Mouse (Mus musculus) small intestine, adult 2 months (tissue): ENCODE measurements at regions not wholly inside any gene's neighbourhood (a gene's known extent, or its start where the extent isn't known, plus 50 kb on each side); places are given as distances from the start of the nearest gene placed in this dataset.

Experiments used
- H3K27ac ChIP-seq: fragments of 200-500 bp; 2 replicates; pipeline ENCODE4 v1.5.1; 2012; ENCODE audit warnings: low read depth, low read length, control low read depth, inconsistent platforms; ENCODE audit not compliant: insufficient read depth
- H3K27me3 ChIP-seq: fragments of 200-500 bp; 2 replicates; pipeline ENCODE4 v1.6.1; 2012; ENCODE audit warnings: mild to moderate bottlenecking, moderate library complexity, low read length, inconsistent platforms; ENCODE audit not compliant: control insufficient read depth, insufficient read depth
- H3K36me3 ChIP-seq: fragments of 200-500 bp; 2 replicates; pipeline ENCODE4 v1.6.1; 2012; ENCODE audit warnings: mild to moderate bottlenecking, low read length, control low read depth, inconsistent platforms; ENCODE audit not compliant: control insufficient read depth, insufficient read depth
- H3K4me1 ChIP-seq: fragments of 200-500 bp; 2 replicates; pipeline ENCODE4 v1.6.1; 2012; ENCODE audit warnings: low read length, inconsistent platforms, mixed read lengths; ENCODE audit not compliant: control insufficient read depth, insufficient read depth, insufficient read length
- H3K4me3 ChIP-seq: fragments of 200-500 bp; 2 replicates; pipeline ENCODE4 v1.5.1; 2012; ENCODE audit warnings: low read depth, mild to moderate bottlenecking, control low read depth, inconsistent platforms, low read length, moderate library complexity
- CTCF ChIP-seq: fragments of 200-500 bp; IDR thresholded peaks from 2 replicates; pipeline ENCODE4 v1.5.1; 2012; ENCODE audit warnings: low read depth, mild to moderate bottlenecking, control low read depth, inconsistent platforms, low read length, moderate library complexity, mixed read lengths; ENCODE audit not compliant: insufficient replicate concordance, insufficient read length; ENCODE audit errors: extremely low read depth
- POLR2A ChIP-seq: fragments of 200-500 bp; IDR thresholded peaks from 2 replicates; pipeline ENCODE4 v1.6.1; 2012; ENCODE audit warnings: low read depth, mild to moderate bottlenecking, control low read depth, inconsistent platforms, low read length, moderate library complexity
- WGBS: fragments of 180-500 bp; shearing (Covaris S2); methylation state at CpG from one replicate; pipeline ENCODE4 v1.1.7; 2018; 5-methylcytosine and 5-hydroxymethylcytosine counted together

- Histone ChIP-seq H3K27me3 (no peaks in the 10 kb centered on the region), H3K4me3 (no peak overlapping the region), H3K4me1 (no peaks in the 10 kb centered on the region), H3K27ac (no peak overlapping the region), H3K36me3 (no peaks in the 10 kb centered on the region)
- 59% methylated on average over 6 of the region's 6 CpGs for WGBS
- no peak for TF ChIP-seq POLR2A
- no peak for TF ChIP-seq CTCF
These were observed 85.4 kb downstream of the Rpap3 start for GRCm38 (mm10) chr15:97620261-97620660.

DNA sequence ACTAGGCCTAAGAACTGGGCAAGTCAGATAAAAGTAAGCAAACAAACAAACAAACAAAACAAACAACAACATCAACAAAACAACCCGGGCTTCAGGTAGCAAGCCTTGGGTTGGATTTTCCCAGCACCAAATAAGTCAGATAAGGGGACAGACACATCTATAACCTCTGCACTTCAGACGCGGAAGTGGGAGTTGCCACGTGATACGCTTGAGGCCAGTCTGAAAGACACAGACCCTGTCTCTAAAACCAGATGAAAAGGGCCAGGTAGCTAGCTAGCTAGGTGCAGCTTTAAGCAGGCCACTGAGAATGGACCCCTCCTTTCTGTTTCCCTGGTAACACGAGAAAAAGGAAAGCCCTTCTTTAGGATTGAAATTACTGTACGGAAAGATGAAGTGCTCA is 85.9 kb downstream of the Rpap3 start:
- H3K27me3 ChIP-seq: no peaks in the 10 kb centered on the region
- WGBS: 74% methylated on average over 7 of the region's 7 CpGs
- no peak overlapping the region for H3K4me3 ChIP-seq
- no peak overlapping the region for H3K27ac ChIP-seq
- TF ChIP-seq POLR2A: no peak
- TF ChIP-seq CTCF: no peak
- no peaks in the 10 kb centered on the region for H3K4me1 ChIP-seq
- H3K36me3 ChIP-seq: no peaks in the 10 kb centered on the region

- 64% methylated on average over 2 of the region's 2 CpGs for WGBS
- H3K36me3 ChIP-seq: no peaks in the 10 kb centered on the region
- no peaks in the 10 kb centered on the region for H3K27me3 ChIP-seq
- no peak overlapping the region for H3K4me3 ChIP-seq
- H3K27ac ChIP-seq: no peak overlapping the region
- no peaks in the 10 kb centered on the region for H3K4me1 ChIP-seq
- TF ChIP-seq CTCF (no peak), POLR2A (no peak)
These were observed 93.3 kb downstream of the Rpap3 start for GRCm38 (mm10) chr15:97612325-97612724.

- H3K4me1 ChIP-seq: peaks cover 2% of the 10 kb centered on the region; the same call in 1 of the 2 replicates
- 91% methylated on average over 4 of the region's 4 CpGs for WGBS
- no peak overlapping the region for H3K27ac ChIP-seq
- peaks cover 4% of the 10 kb centered on the region for H3K27me3 ChIP-seq
- no peak overlapping the region for H3K4me3 ChIP-seq
- TF ChIP-seq CTCF (no peak), POLR2A (no peak)
- no peaks in the 10 kb centered on the region for H3K36me3 ChIP-seq
These were observed 94.9 kb downstream of the Rpap3 start for GRCm38 (mm10) chr15:97610767-97611166.

DNA sequence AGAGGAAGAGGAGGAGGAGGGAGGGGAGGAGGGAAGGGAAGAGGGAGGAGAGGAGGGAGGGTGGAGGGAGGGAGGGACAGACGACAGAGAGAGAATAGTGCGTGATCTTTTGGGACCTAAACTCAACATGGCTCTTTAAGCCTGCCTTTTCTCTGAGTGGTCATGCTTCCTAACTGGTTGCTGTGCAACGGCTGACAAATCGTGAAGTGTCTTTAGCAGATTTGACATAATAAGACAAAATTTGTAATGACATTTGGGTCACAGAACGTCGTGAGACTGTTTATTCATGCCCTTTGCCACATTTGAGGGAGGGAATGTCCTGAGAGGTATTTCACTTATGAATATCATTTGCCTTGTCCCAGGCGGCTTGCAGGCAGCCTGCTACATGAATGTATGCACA is 96.1 kb downstream of the Rpap3 start:
- Histone ChIP-seq H3K27me3 (peaks cover 4% of the 10 kb centered on the region), H3K4me1 (peaks cover 2% of the 10 kb centered on the region; the same call in 1 of the 2 replicates), H3K4me3 (no peak overlapping the region), H3K36me3 (no peaks in the 10 kb centered on the region), H3K27ac (no peak overlapping the region)
- 75% methylated on average over 7 of the region's 7 CpGs for whole genome bisulfite sequencing
- TF ChIP-seq CTCF (no peak), POLR2A (no peak)

DNA sequence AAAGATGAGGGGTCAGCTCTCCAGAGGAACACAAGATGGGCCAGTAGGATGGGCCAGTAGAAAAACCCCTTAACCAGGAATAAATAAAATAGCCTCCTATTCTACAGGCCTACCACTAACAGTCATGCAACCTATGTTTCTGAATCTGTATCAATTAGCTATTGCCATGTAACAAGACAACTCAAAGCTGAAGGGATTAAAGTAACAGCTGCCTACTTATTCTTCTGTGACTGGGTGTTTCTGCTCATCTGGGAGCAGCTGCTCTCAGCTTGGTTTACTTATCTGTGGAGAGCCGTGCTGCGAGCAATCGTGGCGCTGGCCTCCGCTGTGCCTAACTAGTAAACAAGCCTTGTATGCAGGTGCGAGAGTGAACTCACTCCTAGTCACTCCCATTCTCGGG is 97.0 kb downstream of the Rpap3 start:
- Histone ChIP-seq H3K27ac (no peak overlapping the region), H3K27me3 (peaks cover 4% of the 10 kb centered on the region), H3K4me3 (no peak overlapping the region), H3K4me1 (peaks cover 2% of the 10 kb centered on the region; the same call in 1 of the 2 replicates), H3K36me3 (no peaks in the 10 kb centered on the region)
- TF ChIP-seq CTCF (no peak), POLR2A (no peak)
- 75% methylated on average over 7 of the region's 7 CpGs for WGBS

GRCm38 (mm10) chr15:97607617-97608206 is 97.9 kb downstream of the Rpap3 start:
- H3K27ac ChIP-seq: no peak overlapping the region
- H3K4me1 ChIP-seq: peaks cover 2% of the 10 kb centered on the region; the same call in 1 of the 2 replicates
- peaks cover 4% of the 10 kb centered on the region for H3K27me3 ChIP-seq
- 74% methylated on average over 15 of the region's 15 CpGs for WGBS
- no peaks in the 10 kb centered on the region for H3K36me3 ChIP-seq
- TF ChIP-seq POLR2A (no peak), CTCF (no peak)
- no peak overlapping the region for H3K4me3 ChIP-seq
